Mouse (Mus musculus) G1E (cell line): ENCODE measurements around the gene Mybpc1. TPM values are rescaled to one million over a fixed set of nuclear protein-coding genes. Genes with fewer than 3 reads are reported as not detected.

ENCODE experiments used
- ATAC-seq: 2 replicates; pipeline ENCODE4 v1.8.0; 2016; ENCODE audit warnings: mild to moderate bottlenecking; ENCODE audit not compliant: insufficient number of reproducible peaks, poor library complexity, low FRiP score, severe bottlenecking; ENCODE audit errors: extremely low read depth
- DNase-seq: peaks from one replicate; pipeline ENCODE4 v3.0.0; 2012; ENCODE audit warnings: low spot score
- H3K27me3 ChIP-seq: 2 replicates; pipeline ENCODE4 v1.6.1; 2012; ENCODE audit warnings: mild to moderate bottlenecking, low read length, inconsistent platforms; ENCODE audit not compliant: insufficient read depth
- H3K36me3 ChIP-seq: replicated peaks from 2 replicates; pipeline ENCODE3; 2012; ENCODE audit warnings: mild to moderate bottlenecking, inconsistent platforms
- H3K4me1 ChIP-seq: 2 replicates; pipeline ENCODE4 v1.6.1; 2012; ENCODE audit warnings: low read depth, low read length, inconsistent platforms, mixed read lengths; ENCODE audit not compliant: insufficient read depth
- H3K4me3 ChIP-seq: 2 replicates; pipeline ENCODE4 v1.5.1; 2012; ENCODE audit warnings: low read depth, mild to moderate bottlenecking, inconsistent platforms, low read length, moderate library complexity, mixed read lengths
- H3K9me3 ChIP-seq: replicated peaks from 2 replicates; pipeline ENCODE4 v1.6.1; 2012; ENCODE audit warnings: inconsistent platforms
- CTCF ChIP-seq: IDR thresholded peaks from 2 replicates; pipeline ENCODE4 v1.5.1; 2012; ENCODE audit warnings: low read depth, low read length, inconsistent platforms, mixed read lengths
- GATA1 ChIP-seq: IDR thresholded peaks from 2 replicates; pipeline ENCODE4 v1.6.1; 2012; ENCODE audit warnings: borderline replicate concordance, low read length, inconsistent platforms, mixed read lengths
- GATA2 ChIP-seq: IDR thresholded peaks from 2 replicates; pipeline ENCODE4 v1.6.1; 2012; ENCODE audit warnings: low read depth, low read length, inconsistent platforms, borderline replicate concordance
- POLR2AphosphoS5 ChIP-seq: IDR thresholded peaks from 2 replicates; pipeline ENCODE4 v1.6.1; 2012; ENCODE audit warnings: low read depth, low read length, inconsistent platforms; ENCODE audit not compliant: insufficient replicate concordance
- TAL1 ChIP-seq: conservative IDR thresholded peaks from 2 replicates; pipeline ENCODE4 v1.6.1; 2012; ENCODE audit warnings: low read depth, low read length, inconsistent platforms, mixed read lengths
- polyA plus RNA-seq: library from polyadenylated mRNA; stranded (reverse); fragments of >175 nt; gene quantifications from 2 replicates; pipeline ENCODE4 v1.2.3, GENCODE M21; 2012
- total RNA-seq, 2 experiments: library from RNA; stranded (forward) in 1 of 2; stranded (reverse) in 1 of 2; fragments of 200-1000 nt in 1 of 2; fragments of >200 nt in 1 of 2; fragmentation: Nextera tagmentation in 1 of 2; gene quantifications; 2 replicates each; pipeline ENCODE4 v1.2.3; 2014 to 2017

Mybpc1 gene
- not detected in 2 replicates for total RNA-seq (2014; fragmentation: Nextera tagmentation)
- not detected in 2 replicates for total RNA-seq (2017)
- polyA plus RNA-seq, result not detected in 2 replicates

GRCm38 (mm10) chr10:88604943-88605342 is at the start of gene Mybpc1:
TSS of gene Mybpc1 (minus strand) at chr10:88605152.
- H3K9me3 ChIP-seq, result no peaks in the 10 kb centered on the region
- no peaks in the 10 kb centered on the region; the same call in 1 of the 2 replicates for H3K27me3 ChIP-seq
- TF ChIP-seq CTCF, result no peak
- no peak for TF ChIP-seq GATA2
- no peak for TF ChIP-seq POLR2AphosphoS5
- no peak for TF ChIP-seq GATA1
- TF ChIP-seq TAL1, result no peak
- no peaks in the 10 kb centered on the region for H3K36me3 ChIP-seq
- DNase-seq (no peak), ATAC-seq (no peak)
- no peaks in the 10 kb centered on the region for H3K4me1 ChIP-seq
- no peak within 1 kb of the TSS for H3K4me3 ChIP-seq

GRCm38 (mm10) chr10:88645448-88645847 is 40.5 kb upstream of the Mybpc1 start:
- DNase-seq, result no peak
- Histone ChIP-seq H3K27me3 (no peaks in the 10 kb centered on the region), H3K9me3 (peaks cover 2% of the 10 kb centered on the region; the same call in 1 of the 2 replicates), H3K4me1 (no peaks in the 10 kb centered on the region), H3K4me3 (no peak overlapping the region), H3K36me3 (no peaks in the 10 kb centered on the region)
- TF ChIP-seq GATA1 (no peak), GATA2 (no peak), POLR2AphosphoS5 (no peak), TAL1 (no peak), CTCF (no peak)
- no peak for ATAC-seq

- Histone ChIP-seq H3K4me1 (peaks cover 3% of the 10 kb centered on the region; the same call in 1 of the 2 replicates), H3K36me3 (no peaks in the 10 kb centered on the region), H3K9me3 (no peaks in the 10 kb centered on the region), H3K4me3 (no peak overlapping the region), H3K27me3 (no peaks in the 10 kb centered on the region)
- DNase-seq, result no peak
- no peak for TF ChIP-seq CTCF
- no peak for TF ChIP-seq GATA2
- no peak for TF ChIP-seq POLR2AphosphoS5
- TF ChIP-seq GATA1, result no peak
- TF ChIP-seq TAL1, result no peak
- ATAC-seq, result no peak
These were observed 26.5 kb upstream of the Mybpc1 start for GRCm38 (mm10) chr10:88631330-88631953.

- ATAC-seq (no peak), DNase-seq (no peak)
- Histone ChIP-seq H3K4me1 (peaks cover 3% of the 10 kb centered on the region; the same call in 1 of the 2 replicates), H3K4me3 (no peak overlapping the region), H3K36me3 (no peaks in the 10 kb centered on the region), H3K9me3 (no peaks in the 10 kb centered on the region), H3K27me3 (no peaks in the 10 kb centered on the region)
- TF ChIP-seq TAL1, result no peak
- no peak for TF ChIP-seq CTCF
- no peak for TF ChIP-seq GATA1
- TF ChIP-seq GATA2, result no peak
- TF ChIP-seq POLR2AphosphoS5, result no peak
These were observed 25.8 kb upstream of the Mybpc1 start for GRCm38 (mm10) chr10:88630663-88631329.

- DNase-seq (no peak), ATAC-seq (no peak)
- H3K4me1 ChIP-seq, result peaks cover 3% of the 10 kb centered on the region; the same call in 1 of the 2 replicates
- no peak for TF ChIP-seq GATA2
- TF ChIP-seq CTCF, result no peak
- no peak for TF ChIP-seq GATA1
- TF ChIP-seq TAL1, result no peak
- TF ChIP-seq POLR2AphosphoS5, result no peak
- H3K9me3 ChIP-seq, result no peaks in the 10 kb centered on the region
- H3K27me3 ChIP-seq, result no peaks in the 10 kb centered on the region
- H3K4me3 ChIP-seq, result no peak overlapping the region
- no peaks in the 10 kb centered on the region for H3K36me3 ChIP-seq
These were observed 22.1 kb upstream of the Mybpc1 start for GRCm38 (mm10) chr10:88627052-88627451.

GRCm38 (mm10) chr10:88626176-88626575 is 21.2 kb upstream of the Mybpc1 start:
- no peaks in the 10 kb centered on the region for H3K9me3 ChIP-seq
- H3K27me3 ChIP-seq, result no peaks in the 10 kb centered on the region
- DNase-seq, result no peak
- no peaks in the 10 kb centered on the region for H3K36me3 ChIP-seq
- ATAC-seq, result no peak
- H3K4me3 ChIP-seq, result no peak overlapping the region
- no peak for TF ChIP-seq POLR2AphosphoS5
- TF ChIP-seq GATA1, result no peak
- TF ChIP-seq CTCF, result no peak
- no peak for TF ChIP-seq GATA2
- no peak for TF ChIP-seq TAL1
- peaks cover 3% of the 10 kb centered on the region; the same call in 1 of the 2 replicates for H3K4me1 ChIP-seq
